Comparison of ENCODE assay signal across 9 mouse cellular contexts in the genomic region with DNA sequence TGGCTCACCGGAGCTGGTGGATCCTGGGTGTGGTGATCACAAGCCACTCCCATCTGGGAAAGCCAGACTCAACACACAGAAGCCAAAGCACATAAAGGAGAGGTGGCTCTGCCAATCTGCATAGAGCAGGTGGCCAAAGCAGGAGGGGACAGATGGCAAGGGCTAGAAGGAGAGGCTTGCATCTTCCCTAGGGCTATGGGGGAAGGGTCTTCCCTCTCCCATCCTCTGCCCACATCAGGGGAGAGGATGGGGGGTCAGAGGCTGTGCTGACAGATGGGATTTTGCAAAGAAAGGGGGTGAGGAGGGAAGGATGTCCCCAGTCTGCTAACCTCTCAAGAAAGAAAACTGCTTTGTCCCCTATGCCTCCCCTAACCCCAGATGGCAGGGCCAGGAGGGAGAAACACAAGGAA. TPM values are rescaled to one million over a fixed set of nuclear protein-coding genes. Genes with fewer than 3 reads are reported as not detected.
DNase-seq lines count a peak whose midpoint lies in the region; ATAC-seq and TF ChIP-seq lines count a peak whose summit lies in the region.
"Had no signal": no experiment of that assay in that cellular context is flagged by ENCODE, and none has a peak within 500 bp of the region (broad histone marks: within the 10 kb centered on the region; RNA-seq: fewer than 3 reads in every experiment).

No protein-coding gene starts in this region.

- no peaks in the 10 kb centered on the region for H3K36me3 ChIP-seq in intestine, embryonic 15.5 days
- H3K36me3 ChIP-seq in intestine, postnatal 0 days (ENCODE audit: control insufficient read depth, insufficient read depth): no peaks in the 10 kb centered on the region
- H3K36me3 ChIP-seq in forebrain, postnatal 0 days (ENCODE audit: insufficient read depth): no peaks in the 10 kb centered on the region
- H3K36me3 ChIP-seq in midbrain, postnatal 0 days (ENCODE audit: insufficient read depth, low read length): no peaks in the 10 kb centered on the region
- H3K36me3 ChIP-seq: heart, embryonic 12.5 days had no signal

- no peaks in the 10 kb centered on the region for H3K9me3 ChIP-seq in intestine, embryonic 15.5 days
- H3K9me3 ChIP-seq in intestine, postnatal 0 days (ENCODE audit: control insufficient read depth): no peaks in the 10 kb centered on the region
- no peaks in the 10 kb centered on the region for H3K9me3 ChIP-seq in forebrain, postnatal 0 days (ENCODE audit: low read length)
- H3K9me3 ChIP-seq in midbrain, postnatal 0 days (ENCODE audit: low read length): no peaks in the 10 kb centered on the region
- H3K9me3 ChIP-seq: heart, embryonic 12.5 days had no signal

- H3K4me2 ChIP-seq in intestine, embryonic 15.5 days (replicated peaks): no peak overlapping the region
- H3K4me2 ChIP-seq in intestine, postnatal 0 days (replicated peaks; ENCODE audit: low read depth): no peak overlapping the region
- no peak overlapping the region for H3K4me2 ChIP-seq in forebrain, postnatal 0 days (ENCODE audit: low read depth)
- no peak overlapping the region for H3K4me2 ChIP-seq in midbrain, postnatal 0 days (ENCODE audit: low read depth, low read length, poor library complexity, severe bottlenecking)
- H3K4me2 ChIP-seq: heart, embryonic 12.5 days had no signal

- DNase-seq in cerebellum, postnatal 10 days: peak; percentile 89 to 94
- DNase-seq in forebrain, postnatal 0 days: no peak
- DNase-seq in midbrain, postnatal 0 days (ENCODE audit: low spot score): peak; percentile 84
- DNase-seq in gastrocnemius, postnatal 14 days: no peak
- no peak for DNase-seq in spleen, adult 18-20 months
- DNase-seq in right cerebral cortex, postnatal 10 days (ENCODE audit: low spot score in 2 of 2): no peak

- ATAC-seq in intestine, embryonic 15.5 days: 0 out of 2 replicates have a peak, but pooled peaks have one; percentile 21
- ATAC-seq in intestine, postnatal 0 days: no peak
- ATAC-seq in forebrain, postnatal 0 days: 0 out of 2 replicates have a peak, but pooled peaks have one; percentile 32
- peak; percentile 24; the same call in 1 of the 2 replicates for ATAC-seq in midbrain, postnatal 0 days (ENCODE audit: low FRiP score)

- H3K4me3 ChIP-seq in intestine, embryonic 15.5 days (replicated peaks): no peak overlapping the region
- H3K4me3 ChIP-seq in intestine, postnatal 0 days (ENCODE audit: low read depth, low read length): no peak overlapping the region
- H3K4me3 ChIP-seq in forebrain, postnatal 0 days (ENCODE audit: low read depth, low read length): no peak overlapping the region
- no peak overlapping the region for H3K4me3 ChIP-seq in midbrain, postnatal 0 days (ENCODE audit: low read depth, low read length)
- H3K4me3 ChIP-seq: heart, embryonic 12.5 days had no signal

- peaks cover 4% of the 10 kb centered on the region; the same call in 1 of the 2 replicates for H3K27me3 ChIP-seq in intestine, embryonic 15.5 days (replicated peaks)
- peaks cover 4% of the 10 kb centered on the region; the same call in 1 of the 2 replicates for H3K27me3 ChIP-seq in intestine, postnatal 0 days (replicated peaks; ENCODE audit: control insufficient read depth, insufficient read depth, low read length)
- peaks cover 7% of the 10 kb centered on the region for H3K27me3 ChIP-seq in forebrain, postnatal 0 days (ENCODE audit: insufficient read depth, low read length)
- peaks cover 2% of the 10 kb centered on the region; the same call in 1 of the 2 replicates for H3K27me3 ChIP-seq in midbrain, postnatal 0 days (ENCODE audit: insufficient read depth, low read length)

- H3K27ac ChIP-seq in intestine, embryonic 15.5 days: no peak overlapping the region
- no peak overlapping the region for H3K27ac ChIP-seq in intestine, postnatal 0 days (ENCODE audit: low read depth, low read length)
- no peak overlapping the region for H3K27ac ChIP-seq in forebrain, postnatal 0 days (ENCODE audit: low read depth, low read length)
- no peak overlapping the region for H3K27ac ChIP-seq in midbrain, postnatal 0 days (ENCODE audit: low read depth, low read length)

- H3K9ac ChIP-seq in intestine, embryonic 15.5 days: no peak overlapping the region
- no peak overlapping the region for H3K9ac ChIP-seq in intestine, postnatal 0 days (ENCODE audit: low read depth, low read length)
- no peak overlapping the region for H3K9ac ChIP-seq in forebrain, postnatal 0 days
- no peak overlapping the region for H3K9ac ChIP-seq in midbrain, postnatal 0 days (replicated peaks; ENCODE audit: low read length, poor library complexity, severe bottlenecking)
- H3K9ac ChIP-seq: heart, embryonic 12.5 days had no signal

- intact Hi-C loops in gastrocnemius, postnatal 14 days (cut with DNase I; ENCODE audit: low total_unique reads): loop anchor here (5.0 kb wide), 2 partner anchors 49 to 114 kb away; no protein-coding TSS in a partner anchor

- WGBS in intestine, embryonic 15.5 days: 21% methylated on average over 1 of the region's 1 CpGs
- WGBS in intestine, postnatal 0 days: 3% methylated on average over 1 of the region's 1 CpGs
- 23% methylated on average over 1 of the region's 1 CpGs for WGBS in forebrain, postnatal 0 days
- WGBS in midbrain, postnatal 0 days: 23% methylated on average over 1 of the region's 1 CpGs

- TF ChIP-seq CTCF in intestine, postnatal 0 days (IDR thresholded peaks at IDR 0.05; ENCODE audit: low read depth): no peak
- TF ChIP-seq CTCF in forebrain, postnatal 0 days (IDR thresholded peaks at IDR 0.05; ENCODE audit: low read depth): no peak
- no peak for TF ChIP-seq CTCF in midbrain, postnatal 0 days (IDR thresholded peaks at IDR 0.05)

- 0 out of 2 replicates have a peak, but pooled peaks cover 4% of the 10 kb centered on the region for H3K4me1 ChIP-seq in intestine, embryonic 15.5 days (replicated peaks)
- no peaks in the 10 kb centered on the region for H3K4me1 ChIP-seq in intestine, postnatal 0 days (replicated peaks; ENCODE audit: control insufficient read depth, insufficient read depth, low read length)
- H3K4me1 ChIP-seq in forebrain, postnatal 0 days (ENCODE audit: insufficient read depth): no peaks in the 10 kb centered on the region
- peaks cover 3% of the 10 kb centered on the region; the same call in 1 of the 2 replicates for H3K4me1 ChIP-seq in midbrain, postnatal 0 days (ENCODE audit: insufficient read depth, low read length)

RNA-seq across cellular contexts. Expression of gene Slc52a3, which starts 5.3 kb away (rescaled TPM):
- 3.9 and 5.4 TPM in 2 replicates for polyA plus RNA-seq in intestine, embryonic 15.5 days (2015; fragmentation: Nextera tagmentation; extraction: Ambion mirVana)
- polyA plus RNA-seq in intestine, postnatal 0 days (2015; fragmentation: Nextera tagmentation; extraction: Ambion mirVana): 15.7 and 15.8 TPM in 2 replicates
- total RNA-seq in forebrain, postnatal 0 days (2014; rRNA removed): 0.92 and 2.2 TPM in 2 replicates
- 2.0 TPM in 2 replicates for polyA plus RNA-seq in forebrain, postnatal 0 days (2015; fragmentation: Nextera tagmentation; extraction: Ambion mirVana)
- total RNA-seq in midbrain, postnatal 0 days (2014; rRNA removed): 2.6 and 3.5 TPM in 2 replicates
- polyA plus RNA-seq in midbrain, postnatal 0 days (2015; fragmentation: Nextera tagmentation; extraction: Ambion mirVana): 2.2 and 2.6 TPM in 2 replicates
- total RNA-seq in gastrocnemius, postnatal 14 days (2021): 1 to 10 TPM; 1.3 to 1.4 TPM

RNA-seq across cellular contexts. Expression of gene Fam110a, which starts 11.0 kb away (rescaled TPM):
- 22.5 and 23.7 TPM in 2 replicates for polyA plus RNA-seq in intestine, embryonic 15.5 days (2015; fragmentation: Nextera tagmentation; extraction: Ambion mirVana)
- polyA plus RNA-seq in intestine, postnatal 0 days (2015; fragmentation: Nextera tagmentation; extraction: Ambion mirVana): 14.5 and 14.9 TPM in 2 replicates
- total RNA-seq in forebrain, postnatal 0 days (2014; rRNA removed): 17.2 and 24.3 TPM in 2 replicates
- polyA plus RNA-seq in forebrain, postnatal 0 days (2015; fragmentation: Nextera tagmentation; extraction: Ambion mirVana): 41.2 and 47.7 TPM in 2 replicates
- total RNA-seq in midbrain, postnatal 0 days (2014; rRNA removed): 25.9 and 28.7 TPM in 2 replicates
- polyA plus RNA-seq in midbrain, postnatal 0 days (2015; fragmentation: Nextera tagmentation; extraction: Ambion mirVana): 36.1 and 43.5 TPM in 2 replicates
- 1 to 10 TPM; 3.8 to 4.8 TPM for total RNA-seq in gastrocnemius, postnatal 14 days (2021)

Comparison
In these comparisons a context has a peak if more than half of its experiments do, and no peak if none do; other contexts are left out.
1. DNase-seq: peak in cerebellum, postnatal 10 days (2 of 2) and midbrain, postnatal 0 days (single experiment); none in forebrain, postnatal 0 days (single experiment), gastrocnemius, postnatal 14 days (single experiment), spleen, adult 18-20 months (0 of 2) and right cerebral cortex, postnatal 10 days (0 of 2).